In genomic region chr5:128733955-128734354, GRCm38 (mm10) we compare ENCODE assay signal across 9 mouse cellular contexts. TPM values are rescaled to one million over a fixed set of nuclear protein-coding genes. Genes with fewer than 3 reads are reported as not detected.
DNase-seq lines count a peak whose midpoint lies in the region; ATAC-seq and TF ChIP-seq lines count a peak whose summit lies in the region.
"Had no signal": no experiment of that assay in that cellular context is flagged by ENCODE, and none has a peak within 500 bp of the region (broad histone marks: within the 10 kb centered on the region; RNA-seq: fewer than 3 reads in every experiment).

No protein-coding gene starts in this region.

- H3K36me3 ChIP-seq in heart, embryonic 11.5 days (ENCODE audit: control insufficient read depth, insufficient read depth, low read length): no peaks in the 10 kb centered on the region
- no peaks in the 10 kb centered on the region for H3K36me3 ChIP-seq in ES-Bruce4 (ENCODE audit: control insufficient read depth, insufficient read depth, low read length, poor library complexity, severe bottlenecking)
- no peaks in the 10 kb centered on the region for H3K36me3 ChIP-seq in midbrain, embryonic 16.5 days (ENCODE audit: control insufficient read depth, insufficient read depth, low read length)
- H3K36me3 ChIP-seq: limb, embryonic 15.5 days had no signal

- WGBS in heart, embryonic 11.5 days (ENCODE audit: insufficient replicate concordance): 5% methylated on average over 6 of the region's 6 CpGs
- 2% methylated on average over 6 of the region's 6 CpGs for WGBS in cerebellum, adult 2 months
- WGBS in midbrain, embryonic 16.5 days: 6% methylated on average over 6 of the region's 6 CpGs

- peak; percentile 15 to 38 for DNase-seq in heart, adult 18-20 months
- DNase-seq in cerebellum, adult 2 months: peak; percentile 18 to 20
- peak; percentile 27 to 51 for DNase-seq in heart, postnatal 14 days
- DNase-seq in left cerebral cortex, adult 2 months (ENCODE audit: extremely low spot score in 1 of 2, low spot score in 2 of 2): peak in 1 of 2 experiments; percentile 65
- no peak for DNase-seq in yolk sac, embryonic 10.5 days (ENCODE audit: low spot score)

- H3K27ac ChIP-seq in heart, embryonic 11.5 days (ENCODE audit: low read depth, low read length): no peak overlapping the region
- H3K27ac ChIP-seq in ES-Bruce4 (ENCODE audit: insufficient read depth, low read length): no peak overlapping the region
- H3K27ac ChIP-seq in cerebellum, adult 2 months (ENCODE audit: insufficient read depth, low read length): no peak overlapping the region
- no peak overlapping the region for H3K27ac ChIP-seq in left cerebral cortex, adult 2 months
- H3K27ac ChIP-seq in midbrain, embryonic 16.5 days (ENCODE audit: low read length): no peak overlapping the region
- H3K27ac ChIP-seq: limb, embryonic 15.5 days had no signal

- H3K4me3 ChIP-seq in heart, embryonic 11.5 days (ENCODE audit: low read depth, low read length): no peak overlapping the region
- no peak overlapping the region for H3K4me3 ChIP-seq in ES-Bruce4 (ENCODE audit: low read depth, low read length)
- H3K4me3 ChIP-seq in cerebellum, adult 2 months (replicated peaks; ENCODE audit: insufficient read depth, low read depth, low read length): no peak overlapping the region
- no peak overlapping the region for H3K4me3 ChIP-seq in left cerebral cortex, adult 2 months
- no peak overlapping the region for H3K4me3 ChIP-seq in midbrain, embryonic 16.5 days (ENCODE audit: low read depth, low read length)
- H3K4me3 ChIP-seq: limb, embryonic 15.5 days had no signal

- TF ChIP-seq EP300 in ES-Bruce4 (IDR thresholded peaks at IDR 0.05; ENCODE audit: insufficient read depth, low read depth, low read length): no peak

- ATAC-seq in heart, embryonic 11.5 days (replicated peaks; ENCODE audit: insufficient number of reproducible peaks, low FRiP score, low TSS enrichment): no peak
- ATAC-seq in midbrain, embryonic 16.5 days: 0 out of 2 replicates have a peak, but pooled peaks have one; percentile 56

- TF ChIP-seq CTCF in ES-Bruce4 (IDR thresholded peaks at IDR 0.05; ENCODE audit: low read depth, low read length): peak; percentile 86
- TF ChIP-seq CTCF in cerebellum, adult 2 months (IDR thresholded peaks at IDR 0.05; ENCODE audit: borderline replicate concordance, insufficient read depth, low read depth, low read length): peak; percentile 87
- TF ChIP-seq CTCF in left cerebral cortex, adult 2 months (IDR thresholded peaks at IDR 0.05): peak; percentile 96

- H3K27me3 ChIP-seq in heart, embryonic 11.5 days (ENCODE audit: control insufficient read depth, insufficient read depth, low read length): peaks cover 11% of the 10 kb centered on the region; the same call in 1 of the 2 replicates
- H3K27me3 ChIP-seq in ES-Bruce4 (ENCODE audit: control insufficient read depth, insufficient read depth, low read length, poor library complexity, severe bottlenecking): no peaks in the 10 kb centered on the region
- no peaks in the 10 kb centered on the region for H3K27me3 ChIP-seq in cerebellum, adult 2 months (ENCODE audit: control insufficient read depth, insufficient read depth, low read length)
- H3K27me3 ChIP-seq in midbrain, embryonic 16.5 days (ENCODE audit: control insufficient read depth, insufficient read depth, low read depth, low read length): no peaks in the 10 kb centered on the region

- no peak overlapping the region for H3K9ac ChIP-seq in heart, embryonic 11.5 days (ENCODE audit: low read depth, low read length)
- H3K9ac ChIP-seq in ES-Bruce4 (ENCODE audit: low read depth, poor library complexity, severe bottlenecking): no peak overlapping the region
- H3K9ac ChIP-seq in midbrain, embryonic 16.5 days (ENCODE audit: low read depth, low read length): no peak overlapping the region
- H3K9ac ChIP-seq: limb, embryonic 15.5 days had no signal

- TF ChIP-seq POLR2A in ES-Bruce4 (IDR thresholded peaks at IDR 0.05; ENCODE audit: insufficient read depth, low read length): no peak
- TF ChIP-seq POLR2A in cerebellum, adult 2 months (IDR thresholded peaks at IDR 0.05; ENCODE audit: borderline replicate concordance, insufficient read depth, low read length): no peak

- intact Hi-C loops in heart, postnatal 14 days (cut with DNase I): loop anchor here (1.0 to 5.0 kb wide), 2 partner anchors 212 to 238 kb away; no protein-coding TSS in a partner anchor
- intact Hi-C loops in left cerebral cortex, adult 2 months (cut with DNase I): loop anchor here (1.0 kb wide), 1 partner anchor 212 kb away; no protein-coding TSS in a partner anchor

- H3K9me3 ChIP-seq in heart, embryonic 11.5 days (replicated peaks; ENCODE audit: control insufficient read depth, low read length): no peaks in the 10 kb centered on the region
- H3K9me3 ChIP-seq in ES-Bruce4 (replicated peaks; ENCODE audit: control insufficient read depth, insufficient read depth, low read length, poor library complexity, severe bottlenecking): no peaks in the 10 kb centered on the region
- H3K9me3 ChIP-seq in midbrain, embryonic 16.5 days (replicated peaks; ENCODE audit: control insufficient read depth, low read length, poor library complexity, severe bottlenecking): no peaks in the 10 kb centered on the region
- H3K9me3 ChIP-seq: limb, embryonic 15.5 days had no signal

- H3K4me2 ChIP-seq in heart, embryonic 11.5 days: no peak overlapping the region
- no peak overlapping the region for H3K4me2 ChIP-seq in midbrain, embryonic 16.5 days (ENCODE audit: low read length)
- H3K4me2 ChIP-seq: limb, embryonic 15.5 days had no signal

- no peaks in the 10 kb centered on the region for H3K4me1 ChIP-seq in heart, embryonic 11.5 days (ENCODE audit: control insufficient read depth, insufficient read depth, low read length)
- H3K4me1 ChIP-seq in ES-Bruce4 (ENCODE audit: control insufficient read depth, insufficient read depth, low read length): no peaks in the 10 kb centered on the region
- no peaks in the 10 kb centered on the region for H3K4me1 ChIP-seq in cerebellum, adult 2 months (ENCODE audit: control insufficient read depth, insufficient read depth, low read length)
- peaks cover under 1% of the 10 kb centered on the region; the same call in 1 of the 2 replicates for H3K4me1 ChIP-seq in midbrain, embryonic 16.5 days (ENCODE audit: control insufficient read depth, insufficient read depth, low read length)
- H3K4me1 ChIP-seq: limb, embryonic 15.5 days had no signal

RNA-seq across cellular contexts. Expression of gene Piwil1, which starts 31.6 kb away (rescaled TPM):
- not detected for total RNA-seq in heart, adult 18-20 months (2021)
- polyA plus RNA-seq in heart, embryonic 11.5 days (2014; fragmentation: Nextera tagmentation; extraction: Ambion mirVana): not detected in 2 replicates
- polyA plus RNA-seq in ES-Bruce4 (2011; ENCODE audit: insufficient read depth, insufficient read length, low read depth, missing spikeins): not detected in 2 replicates
- 0.08 and 0.15 TPM in 2 replicates for polyA plus RNA-seq in cerebellum, adult 2 months (2012; rRNA removed)
- not detected for total RNA-seq in heart, postnatal 14 days (2021)
- total RNA-seq in left cerebral cortex, adult 2 months (2021): not detected
- 0.28 and 0.45 TPM in 2 replicates for polyA plus RNA-seq in midbrain, embryonic 16.5 days (2015; fragmentation: Nextera tagmentation; extraction: Ambion mirVana)
- polyA plus RNA-seq: limb, embryonic 15.5 days had no signal
